Mouse (Mus musculus): ENCODE measurements at regions not wholly inside any gene's neighbourhood (a gene's known extent, or its start where the extent isn't known, plus 50 kb on each side); places are given as distances from the start of the nearest gene placed in this dataset.

- DNase-seq = no peak
Observed at GRCm38 (mm10) chr4:71356714-71357113, 401.1 kb downstream of the Gm11232 start.

DNA sequence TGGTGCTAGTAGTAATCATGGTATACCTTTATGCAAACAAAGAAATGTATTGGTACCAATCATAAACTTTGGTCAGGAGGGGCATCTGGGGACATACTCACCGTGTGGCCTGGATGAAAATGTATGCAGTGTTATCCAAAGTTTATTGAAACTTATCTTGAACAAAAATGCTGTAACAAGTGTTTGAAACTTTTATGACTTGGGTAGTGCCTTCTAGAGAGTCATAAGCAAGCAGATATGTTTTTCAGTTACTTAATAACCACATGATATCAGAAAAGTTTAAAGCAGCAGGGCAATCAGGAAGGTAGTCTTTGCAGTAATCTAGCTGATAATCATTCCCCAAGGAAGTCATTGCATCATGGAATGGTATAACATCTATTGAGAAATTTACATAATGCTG, 401.5 kb downstream of the Gm11232 start:
- Histone ChIP-seq H3K27ac (ENCODE audit: low read depth, low read length) (no peak overlapping the region), H3K4me1 (ENCODE audit: insufficient read depth) (no peaks in the 10 kb centered on the region), H3K27me3 (ENCODE audit: insufficient read depth, low read length) (no peaks in the 10 kb centered on the region), H3K9me3 (ENCODE audit: low read length) (no peaks in the 10 kb centered on the region), H3K36me3 (ENCODE audit: insufficient read depth) (no peaks in the 10 kb centered on the region), H3K4me2 (ENCODE audit: low read depth) (no peak overlapping the region), H3K9ac (no peak overlapping the region), H3K4me3 (ENCODE audit: low read depth, low read length) (no peak overlapping the region)
- ATAC-seq = no peak
- no peak for TF ChIP-seq CTCF (IDR thresholded peaks at IDR 0.05; ENCODE audit: low read depth)
- WGBS = 88% methylated on average over 1 of the region's 1 CpGs
- no peak for DNase-seq

More at GRCm38 (mm10) chr4:71356714-71357113, 401.1 kb downstream of the Gm11232 start:
- Histone ChIP-seq H3K4me1 (ENCODE audit: insufficient read depth) (no peaks in the 10 kb centered on the region), H3K9me3 (ENCODE audit: low read length) (no peaks in the 10 kb centered on the region), H3K27me3 (ENCODE audit: insufficient read depth, low read length) (no peaks in the 10 kb centered on the region), H3K9ac (no peak overlapping the region), H3K4me2 (ENCODE audit: low read depth) (no peak overlapping the region), H3K36me3 (ENCODE audit: insufficient read depth) (no peaks in the 10 kb centered on the region), H3K27ac (ENCODE audit: low read depth, low read length) (no peak overlapping the region), H3K4me3 (ENCODE audit: low read depth, low read length) (no peak overlapping the region)
- ATAC-seq = no peak
- WGBS = 96% methylated on average over 1 of the region's 1 CpGs
- no peak for TF ChIP-seq CTCF (IDR thresholded peaks at IDR 0.05; ENCODE audit: low read depth)

DNA sequence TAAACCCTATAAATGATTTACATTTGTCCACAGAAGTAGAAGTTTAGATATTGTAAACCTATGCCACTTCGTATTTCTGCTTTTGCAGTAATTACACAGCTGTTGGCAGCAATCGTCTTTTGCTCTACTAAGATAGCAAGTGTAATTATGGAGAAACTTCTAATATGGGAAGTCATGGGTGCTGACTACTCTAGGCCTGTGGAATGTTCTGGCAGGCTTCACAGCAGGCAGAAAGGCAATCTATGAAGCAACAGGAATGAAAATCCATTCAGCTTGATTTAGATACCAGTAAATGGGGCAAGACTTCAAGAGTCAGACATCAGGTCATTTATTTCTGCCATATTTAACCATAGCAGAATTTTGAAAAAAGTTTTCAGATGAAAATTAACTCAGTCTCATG, 405.9 kb downstream of the Gm11232 start:
- DNase-seq = no peak
- ATAC-seq = no peak
- WGBS = 78% methylated on average over 2 of the region's 2 CpGs
- TF ChIP-seq CTCF (IDR thresholded peaks at IDR 0.05; ENCODE audit: low read depth) = no peak
- no peaks in the 10 kb centered on the region for H3K36me3 ChIP-seq (ENCODE audit: insufficient read depth)
- no peak overlapping the region for H3K4me3 ChIP-seq (ENCODE audit: low read depth, low read length)
- no peaks in the 10 kb centered on the region for H3K9me3 ChIP-seq (ENCODE audit: low read length)
- no peak overlapping the region for H3K4me2 ChIP-seq (ENCODE audit: low read depth)
- H3K9ac ChIP-seq = no peak overlapping the region
- no peak overlapping the region for H3K27ac ChIP-seq (ENCODE audit: low read depth, low read length)
- no peaks in the 10 kb centered on the region for H3K27me3 ChIP-seq (ENCODE audit: insufficient read depth, low read length)
- H3K4me1 ChIP-seq (ENCODE audit: insufficient read depth) = no peaks in the 10 kb centered on the region

DNA sequence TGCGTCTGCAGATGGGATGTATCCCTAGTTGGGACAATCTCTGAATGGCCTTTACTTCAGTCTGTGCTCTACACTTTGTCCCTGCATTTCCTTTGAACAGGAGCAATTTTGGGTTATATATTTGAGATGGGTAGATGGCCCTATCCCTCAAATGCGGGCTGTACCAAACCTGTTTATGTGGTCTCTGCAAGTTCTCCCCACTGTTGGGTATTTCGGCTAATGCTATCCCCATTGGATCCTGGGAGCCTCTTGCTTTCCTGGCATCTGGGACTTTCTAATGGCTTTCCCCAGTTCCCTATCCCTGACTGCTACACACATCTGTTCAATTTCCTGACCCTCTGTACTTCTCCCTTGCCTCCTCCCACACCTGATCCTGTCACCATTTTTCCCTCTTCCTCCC, 414.7 kb downstream of the Gm11232 start:
- Histone ChIP-seq H3K9ac (no peak overlapping the region), H3K4me1 (ENCODE audit: insufficient read depth) (no peaks in the 10 kb centered on the region), H3K36me3 (ENCODE audit: insufficient read depth) (no peaks in the 10 kb centered on the region), H3K27me3 (ENCODE audit: insufficient read depth, low read length) (no peaks in the 10 kb centered on the region), H3K4me3 (ENCODE audit: low read depth, low read length) (no peak overlapping the region), H3K27ac (ENCODE audit: low read depth, low read length) (no peak overlapping the region), H3K9me3 (ENCODE audit: low read length) (no peaks in the 10 kb centered on the region), H3K4me2 (ENCODE audit: low read depth) (no peak overlapping the region)
- WGBS = 89% methylated on average over 3 of the region's 3 CpGs
- ATAC-seq = no peak
- no peak for DNase-seq
- no peak for TF ChIP-seq CTCF (IDR thresholded peaks at IDR 0.05; ENCODE audit: low read depth)

DNA sequence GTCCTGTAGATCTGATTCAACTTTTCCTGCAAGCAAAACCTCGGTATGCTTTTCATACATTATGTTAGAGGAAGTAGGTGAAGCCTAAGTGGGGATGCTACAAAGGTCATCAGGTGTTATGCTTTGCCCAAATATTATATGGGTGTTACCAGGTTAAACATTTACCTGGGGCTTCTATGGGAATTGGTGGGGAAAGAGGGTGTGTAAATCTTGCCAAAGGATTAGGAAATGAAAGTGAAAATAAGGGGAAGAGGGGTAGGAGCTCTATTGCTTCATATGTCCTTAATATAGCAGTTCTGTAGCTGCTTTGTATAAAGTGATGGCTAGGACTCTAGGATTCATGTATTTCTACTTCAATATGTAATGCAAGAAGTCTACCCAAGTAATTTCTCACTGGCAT, 419.2 kb downstream of the Gm11232 start:
- no peak for ATAC-seq
- H3K27me3 ChIP-seq (ENCODE audit: insufficient read depth, low read length) = no peaks in the 10 kb centered on the region
- H3K4me3 ChIP-seq (ENCODE audit: low read depth, low read length) = no peak overlapping the region
- 87% methylated on average over 1 of the region's 1 CpGs for WGBS
- no peaks in the 10 kb centered on the region for H3K36me3 ChIP-seq (ENCODE audit: insufficient read depth)
- no peak overlapping the region for H3K27ac ChIP-seq (ENCODE audit: low read depth, low read length)
- no peak overlapping the region for H3K9ac ChIP-seq
- no peak for DNase-seq
- TF ChIP-seq CTCF (IDR thresholded peaks at IDR 0.05; ENCODE audit: low read depth) = no peak
- no peak overlapping the region for H3K4me2 ChIP-seq (ENCODE audit: low read depth)
- no peaks in the 10 kb centered on the region for H3K4me1 ChIP-seq (ENCODE audit: insufficient read depth)
- no peaks in the 10 kb centered on the region for H3K9me3 ChIP-seq (ENCODE audit: low read length)

GRCm38 (mm10) chr4:71332672-71333071, 425.1 kb downstream of the Gm11232 start:
- TF ChIP-seq CTCF (IDR thresholded peaks at IDR 0.05; ENCODE audit: low read depth) = no peak
- Histone ChIP-seq H3K9ac (no peak overlapping the region), H3K27me3 (ENCODE audit: insufficient read depth, low read length) (no peaks in the 10 kb centered on the region), H3K4me2 (ENCODE audit: low read depth) (no peak overlapping the region), H3K4me1 (ENCODE audit: insufficient read depth) (no peaks in the 10 kb centered on the region), H3K9me3 (ENCODE audit: low read length) (no peaks in the 10 kb centered on the region), H3K36me3 (ENCODE audit: insufficient read depth) (no peaks in the 10 kb centered on the region), H3K27ac (ENCODE audit: low read depth, low read length) (no peak overlapping the region), H3K4me3 (ENCODE audit: low read depth, low read length) (no peak overlapping the region)
- WGBS = 92% methylated on average over 3 of the region's 3 CpGs
- no peak for DNase-seq
- no peak for ATAC-seq

DNA sequence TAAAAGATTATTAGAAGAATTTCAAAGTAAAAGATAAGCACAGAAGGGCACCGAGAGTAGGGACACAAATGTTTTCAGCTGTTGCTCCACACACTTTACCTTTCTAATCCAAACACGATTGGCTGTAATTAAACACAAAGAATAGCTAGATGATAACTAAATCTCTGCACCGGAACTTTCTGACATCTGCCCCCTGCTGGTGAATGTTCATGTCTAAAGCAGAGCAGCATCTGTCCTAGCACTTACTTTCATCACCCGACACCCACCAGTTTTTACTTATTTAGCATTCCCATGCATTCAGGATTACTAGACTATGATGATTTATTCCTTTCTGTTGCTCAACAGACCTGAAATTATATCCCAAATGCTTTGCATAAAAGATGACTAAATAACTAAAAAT, 425.7 kb downstream of the Gm11232 start:
- no peak overlapping the region for H3K4me3 ChIP-seq (ENCODE audit: low read depth, low read length)
- TF ChIP-seq CTCF (IDR thresholded peaks at IDR 0.05; ENCODE audit: low read depth) = peak; percentile 39
- no peaks in the 10 kb centered on the region for H3K27me3 ChIP-seq (ENCODE audit: insufficient read depth, low read length)
- DNase-seq = peak; percentile 5
- ATAC-seq = no peak
- no peaks in the 10 kb centered on the region for H3K9me3 ChIP-seq (ENCODE audit: low read length)
- H3K4me1 ChIP-seq (ENCODE audit: insufficient read depth) = no peaks in the 10 kb centered on the region
- H3K4me2 ChIP-seq (ENCODE audit: low read depth) = no peak overlapping the region
- H3K9ac ChIP-seq = no peak overlapping the region
- WGBS = 77% methylated on average over 4 of the region's 4 CpGs
- no peaks in the 10 kb centered on the region for H3K36me3 ChIP-seq (ENCODE audit: insufficient read depth)
- no peak overlapping the region for H3K27ac ChIP-seq (ENCODE audit: low read depth, low read length)

GRCm38 (mm10) chr4:71316605-71317004, 441.2 kb downstream of the Gm11232 start:
- TF ChIP-seq CTCF (IDR thresholded peaks at IDR 0.05; ENCODE audit: low read depth) = no peak
- no peak overlapping the region for H3K4me3 ChIP-seq (ENCODE audit: low read depth, low read length)
- DNase-seq = no peak

More at GRCm38 (mm10) chr4:71316605-71317004, 441.2 kb downstream of the Gm11232 start:
- Histone ChIP-seq H3K9me3 (ENCODE audit: low read length) (no peaks in the 10 kb centered on the region), H3K27me3 (ENCODE audit: insufficient read depth, low read length) (no peaks in the 10 kb centered on the region), H3K36me3 (ENCODE audit: insufficient read depth) (no peaks in the 10 kb centered on the region), H3K4me2 (ENCODE audit: low read depth) (no peak overlapping the region), H3K27ac (ENCODE audit: low read depth, low read length) (no peak overlapping the region), H3K9ac (no peak overlapping the region), H3K4me1 (ENCODE audit: insufficient read depth) (no peaks in the 10 kb centered on the region)
- no peak for ATAC-seq
